Mouse (Mus musculus) intestine, embryonic 16.5 days (tissue): ENCODE results near the gene Calm3. TPM values are rescaled to one million over a fixed set of nuclear protein-coding genes. Genes with fewer than 3 reads are reported as not detected.
A peak's percentile ranks its signal among the peaks of the same experiment; 100 is the strongest.

Source experiments
- ATAC-seq: fragments of 200-750 bp; cut with Nextera tagmentation; 2 replicates; pipeline ENCODE4 v1.8.0; 2017; ENCODE audit warnings: moderate TSS enrichment, moderate library complexity
- H3K27ac ChIP-seq: fragments of 300-500 bp; sonication (generic); 2 replicates; pipeline ENCODE4 v1.5.1; 2014; ENCODE audit warnings: mild to moderate bottlenecking, low read length
- H3K27me3 ChIP-seq: fragments of 300-500 bp; sonication (generic); replicated peaks from 2 replicates; pipeline ENCODE4 v1.6.1; 2014; ENCODE audit warnings: low read length, control low read depth, mixed read lengths; ENCODE audit not compliant: control insufficient read depth, insufficient read depth
- H3K36me3 ChIP-seq: fragments of 300-500 bp; sonication (generic); 2 replicates; pipeline ENCODE4 v1.6.1; 2014; ENCODE audit warnings: low read length, control low read depth; ENCODE audit not compliant: control insufficient read depth, insufficient read depth
- H3K4me1 ChIP-seq: fragments of 300-500 bp; sonication (generic); 2 replicates; pipeline ENCODE4 v1.6.1; 2014; ENCODE audit warnings: low read length, control low read depth, mixed read lengths; ENCODE audit not compliant: control insufficient read depth, insufficient read depth
- H3K4me2 ChIP-seq: fragments of 300-500 bp; sonication (generic); 2 replicates; pipeline ENCODE4 v1.6.1; 2014; ENCODE audit warnings: low read depth, low read length, control low read depth
- H3K4me3 ChIP-seq: fragments of 300-500 bp; sonication (generic); 2 replicates; pipeline ENCODE4 v1.5.1; 2014; ENCODE audit warnings: mild to moderate bottlenecking, low read length
- H3K9ac ChIP-seq: fragments of 300-500 bp; sonication (generic); 2 replicates; pipeline ENCODE4 v1.6.1; 2014; ENCODE audit warnings: low read depth, low read length
- H3K9me3 ChIP-seq: fragments of 300-500 bp; sonication (generic); 2 replicates; pipeline ENCODE4 v1.6.1; 2016; ENCODE audit warnings: low read length, control low read depth; ENCODE audit not compliant: control insufficient read depth
- WGBS: fragments of 180-500 bp; shearing (Covaris S2); extraction: QIAGEN DNeasy Blood & Tissue Kit; methylation state at CpG from one replicate; pipeline ENCODE4 v1.1.7; 2014; 5-methylcytosine and 5-hydroxymethylcytosine counted together
- polyA plus RNA-seq: library from polyadenylated mRNA; unstranded; fragments of >200 nt; fragmentation: Nextera tagmentation; extraction: Ambion mirVana; gene quantifications from 2 replicates; pipeline ENCODE4 v1.2.1, GENCODE M21; 2015

The Calm3 gene
- polyA plus RNA-seq, 1 experiment from 2014 or later = 163 TPM

GRCm38 (mm10) chr7:16890536-16890935 lies 33.4 kb downstream of the Calm3 start:
- H3K4me3 ChIP-seq = peak overlapping the region; percentile 32
- H3K4me2 ChIP-seq = peak overlapping the region; percentile 70
- WGBS = 28% methylated on average over 6 of the region's 6 CpGs
- peaks cover 9% of the 10 kb centered on the region for H3K9me3 ChIP-seq
- peaks cover 32% of the 10 kb centered on the region for H3K27me3 ChIP-seq
- peak overlapping the region; percentile 94 for H3K27ac ChIP-seq
- no peak overlapping the region for H3K9ac ChIP-seq
- H3K36me3 ChIP-seq = peaks cover 10% of the 10 kb centered on the region
- ATAC-seq = no peak
- H3K4me1 ChIP-seq = peaks cover 32% of the 10 kb centered on the region

- no peak overlapping the region for H3K27ac ChIP-seq
- no peak for ATAC-seq
- H3K4me3 ChIP-seq = peak overlapping the region; percentile 42
- WGBS = 50% methylated on average over 59 of the region's 59 CpGs
- peaks cover 19% of the 10 kb centered on the region for H3K27me3 ChIP-seq
- peaks cover 8% of the 10 kb centered on the region; the same call in 1 of the 2 replicates for H3K4me1 ChIP-seq
- peak overlapping the region; percentile 44; the same call in 1 of the 2 replicates for H3K4me2 ChIP-seq
- H3K9me3 ChIP-seq = peaks cover 15% of the 10 kb centered on the region
- H3K36me3 ChIP-seq = peaks cover 32% of the 10 kb centered on the region
- H3K9ac ChIP-seq = 0 out of 2 replicates have a peak overlapping the region, but pooled peaks have one; percentile 40
These were observed 38.0 kb downstream of the Calm3 start for GRCm38 (mm10) chr7:16885905-16886304.

- Histone ChIP-seq H3K4me3 (peak overlapping the region; percentile 42), H3K4me1 (peaks cover 9% of the 10 kb centered on the region; the same call in 1 of the 2 replicates), H3K9me3 (peaks cover 15% of the 10 kb centered on the region), H3K27ac (no peak overlapping the region), H3K36me3 (peaks cover 32% of the 10 kb centered on the region), H3K27me3 (peaks cover 15% of the 10 kb centered on the region), H3K9ac (0 out of 2 replicates have a peak overlapping the region, but pooled peaks have one; percentile 40), H3K4me2 (peak overlapping the region; percentile 44)
- ATAC-seq = 0 out of 2 replicates have a peak, but pooled peaks have one; percentile 41
- 22% methylated on average over 84 of the region's 95 CpGs for WGBS
These were observed 38.6 kb downstream of the Calm3 start for GRCm38 (mm10) chr7:16885271-16885776.

GRCm38 (mm10) chr7:16884334-16884733 lies 39.6 kb downstream of the Calm3 start:
- peaks cover 15% of the 10 kb centered on the region for H3K9me3 ChIP-seq
- ATAC-seq = no peak
- WGBS = 78% methylated on average over 4 of the region's 4 CpGs
- H3K4me2 ChIP-seq = no peak overlapping the region
- H3K9ac ChIP-seq = no peak overlapping the region
- H3K27ac ChIP-seq = no peak overlapping the region
- peaks cover 32% of the 10 kb centered on the region for H3K36me3 ChIP-seq
- H3K4me3 ChIP-seq = no peak overlapping the region
- peaks cover 11% of the 10 kb centered on the region; the same call in 1 of the 2 replicates for H3K4me1 ChIP-seq
- H3K27me3 ChIP-seq = peaks cover 15% of the 10 kb centered on the region

GRCm38 (mm10) chr7:16883162-16883561 lies 40.8 kb downstream of the Calm3 start:
- peaks cover 15% of the 10 kb centered on the region for H3K27me3 ChIP-seq
- peaks cover 15% of the 10 kb centered on the region for H3K9me3 ChIP-seq
- WGBS = 91% methylated on average over 6 of the region's 6 CpGs
- H3K4me3 ChIP-seq = no peak overlapping the region
- ATAC-seq = no peak
- H3K4me1 ChIP-seq = peaks cover 15% of the 10 kb centered on the region
- H3K36me3 ChIP-seq = peaks cover 32% of the 10 kb centered on the region
- no peak overlapping the region for H3K4me2 ChIP-seq
- H3K27ac ChIP-seq = no peak overlapping the region
- 0 out of 2 replicates have a peak overlapping the region, but pooled peaks have one; percentile 5 for H3K9ac ChIP-seq

GRCm38 (mm10) chr7:16880615-16881014 lies 43.3 kb downstream of the Calm3 start:
- Histone ChIP-seq H3K4me1 (peaks cover 22% of the 10 kb centered on the region), H3K9ac (peak overlapping the region; percentile 30), H3K4me2 (no peak overlapping the region), H3K4me3 (no peak overlapping the region), H3K9me3 (peaks cover 7% of the 10 kb centered on the region), H3K36me3 (peaks cover 23% of the 10 kb centered on the region), H3K27me3 (peaks cover 6% of the 10 kb centered on the region), H3K27ac (peak overlapping the region; percentile 38; the same call in 1 of the 2 replicates)
- ATAC-seq = no peak
- 28% methylated on average over 5 of the region's 5 CpGs for WGBS

GRCm38 (mm10) chr7:16879796-16880547 lies 43.9 kb downstream of the Calm3 start:
- peaks cover 24% of the 10 kb centered on the region for H3K4me1 ChIP-seq
- H3K36me3 ChIP-seq = peaks cover 16% of the 10 kb centered on the region
- no peaks in the 10 kb centered on the region; the same call in 1 of the 2 replicates for H3K27me3 ChIP-seq
- peak overlapping the region; percentile 31; the same call in 1 of the 2 replicates for H3K9ac ChIP-seq
- ATAC-seq = no peak
- H3K27ac ChIP-seq = peak overlapping the region; percentile 38; the same call in 1 of the 2 replicates
- no peak overlapping the region for H3K4me2 ChIP-seq
- H3K9me3 ChIP-seq = peaks cover 1% of the 10 kb centered on the region; the same call in 1 of the 2 replicates
- no peak overlapping the region for H3K4me3 ChIP-seq
- 26% methylated on average over 9 of the region's 9 CpGs for WGBS

GRCm38 (mm10) chr7:16877717-16878116 lies 46.2 kb downstream of the Calm3 start:
- no peaks in the 10 kb centered on the region for H3K27me3 ChIP-seq
- no peak overlapping the region for H3K4me2 ChIP-seq
- WGBS = 89% methylated on average over 3 of the region's 3 CpGs
- no peaks in the 10 kb centered on the region for H3K9me3 ChIP-seq
- peaks cover 6% of the 10 kb centered on the region; the same call in 1 of the 2 replicates for H3K36me3 ChIP-seq
- ATAC-seq = no peak
- peaks cover 24% of the 10 kb centered on the region for H3K4me1 ChIP-seq
- no peak overlapping the region for H3K4me3 ChIP-seq
- H3K27ac ChIP-seq = no peak overlapping the region
- H3K9ac ChIP-seq = no peak overlapping the region

- Histone ChIP-seq H3K4me2 (peak overlapping the region; percentile 70), H3K27ac (peak overlapping the region; percentile 74), H3K9me3 (no peaks in the 10 kb centered on the region), H3K9ac (peak overlapping the region; percentile 72), H3K27me3 (no peaks in the 10 kb centered on the region), H3K4me1 (peaks cover 24% of the 10 kb centered on the region), H3K4me3 (peak overlapping the region; percentile 61), H3K36me3 (peaks cover 6% of the 10 kb centered on the region; the same call in 1 of the 2 replicates)
- ATAC-seq = no peak
- WGBS = 12% methylated on average over 13 of the region's 13 CpGs
These were observed 47.3 kb downstream of the Calm3 start for GRCm38 (mm10) chr7:16876608-16877007.
